Mouse (Mus musculus) kidney, postnatal 25 days (tissue): ENCODE measurements around the gene Esr1.

Experiments
- DNase-seq, 2 experiments: peaks; one replicate each; pipeline ENCODE4 v3.0.0; 2021; ENCODE audit warnings: mixed read lengths in 2 of 2

The Esr1 gene

DNA sequence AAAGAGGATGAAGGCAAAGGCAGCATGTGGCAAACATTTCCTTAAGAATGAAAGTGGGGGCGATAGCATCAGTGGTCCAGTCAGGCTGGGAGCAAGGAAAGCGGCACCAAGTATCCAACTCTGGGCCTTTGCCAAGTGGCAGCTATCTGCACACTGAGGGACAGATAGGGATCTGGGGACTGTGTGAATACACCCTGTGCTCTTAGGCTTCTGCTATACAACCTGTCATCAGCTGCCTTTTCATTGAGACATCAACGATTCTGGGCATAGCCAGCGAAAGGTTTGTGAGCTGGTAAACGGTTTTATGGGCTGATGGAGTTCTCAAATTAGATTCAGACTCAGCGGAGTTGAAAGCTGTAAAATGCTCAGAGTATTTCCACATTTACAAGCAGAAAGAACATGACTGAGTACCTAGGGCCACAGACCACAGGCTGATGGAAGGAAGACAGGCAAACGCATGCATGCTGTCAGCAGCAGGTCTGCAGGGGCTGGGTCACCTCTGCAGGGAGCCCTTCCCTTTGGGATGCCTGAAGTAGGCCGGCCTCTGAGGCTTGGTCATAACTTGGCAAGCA is 397.5 kb downstream of the Esr1 start:
- DNase-seq = no peak

DNA sequence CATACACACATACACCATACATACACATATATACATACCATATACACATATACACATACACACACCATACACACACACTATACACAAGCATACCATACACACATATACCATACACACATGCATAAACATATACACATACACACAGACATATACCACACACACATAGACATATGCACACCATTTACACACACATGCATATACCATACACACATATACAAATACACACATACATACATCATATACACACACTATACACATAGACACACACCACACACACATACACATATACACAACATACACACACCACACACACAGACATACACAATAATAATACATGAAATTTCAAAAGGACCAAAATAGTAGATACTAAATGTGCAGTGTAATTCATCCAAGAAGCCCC is 400.6 kb downstream of the Esr1 start:
- no peak for DNase-seq

DNA sequence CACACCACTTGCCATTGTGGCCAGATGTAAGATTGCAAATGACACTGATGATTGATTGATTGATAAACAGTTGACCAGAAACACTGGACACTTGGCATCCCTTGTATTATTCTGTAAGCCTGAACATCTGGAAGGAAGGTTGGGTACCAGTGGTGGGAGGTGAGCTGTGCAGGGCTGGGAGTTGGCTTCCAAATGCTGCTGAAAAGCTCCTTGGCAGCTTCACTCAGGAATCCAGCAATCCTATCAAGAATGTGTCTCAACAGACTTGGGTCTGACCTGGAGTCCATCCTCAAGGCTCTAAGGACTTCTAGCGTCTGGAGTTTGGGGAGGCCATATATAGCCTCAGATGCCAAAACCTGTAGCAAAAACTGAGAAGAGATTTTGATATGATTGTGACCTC is 403.6 kb downstream of the Esr1 start:
- DNase-seq = no peak

DNA sequence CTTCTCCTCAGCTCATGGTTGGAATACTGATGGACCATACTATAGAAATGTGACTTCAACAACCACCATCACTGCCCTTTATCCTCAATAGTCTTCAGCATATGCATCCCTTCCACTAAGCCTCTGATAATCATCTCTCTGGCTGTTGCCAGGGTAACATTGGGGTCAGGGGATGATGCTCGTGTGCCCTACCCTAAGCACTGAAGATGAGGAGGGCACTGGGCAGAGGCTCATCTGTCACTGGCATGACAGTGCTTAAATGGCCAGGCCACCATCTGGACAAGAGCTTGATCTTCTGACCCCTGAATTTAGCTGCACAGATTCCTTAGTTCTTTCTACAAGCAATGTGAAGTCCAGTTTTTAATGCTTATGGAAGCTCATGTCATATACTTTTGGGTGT is 405.8 kb downstream of the Esr1 start:
- no peak for DNase-seq

DNA sequence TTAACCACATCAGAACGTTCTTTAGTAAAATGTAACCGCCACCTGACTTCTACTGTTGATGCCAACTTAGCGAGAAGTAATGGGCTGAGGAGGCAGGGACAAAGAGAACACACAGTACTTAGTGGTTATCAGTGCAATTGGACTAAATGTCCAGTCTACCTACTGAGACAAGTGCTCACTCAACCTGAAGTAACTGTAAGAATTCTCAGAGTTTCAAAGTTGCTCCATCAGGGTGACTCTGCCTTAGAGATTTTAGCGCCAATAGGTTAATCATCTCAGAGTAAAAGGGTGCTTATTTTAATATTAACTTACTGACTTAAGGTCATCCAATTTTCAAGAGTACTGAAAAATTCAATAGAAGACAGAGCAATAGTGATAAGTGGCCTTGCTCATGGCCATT is 414.5 kb downstream of the Esr1 start:
- DNase-seq = no peak

DNA sequence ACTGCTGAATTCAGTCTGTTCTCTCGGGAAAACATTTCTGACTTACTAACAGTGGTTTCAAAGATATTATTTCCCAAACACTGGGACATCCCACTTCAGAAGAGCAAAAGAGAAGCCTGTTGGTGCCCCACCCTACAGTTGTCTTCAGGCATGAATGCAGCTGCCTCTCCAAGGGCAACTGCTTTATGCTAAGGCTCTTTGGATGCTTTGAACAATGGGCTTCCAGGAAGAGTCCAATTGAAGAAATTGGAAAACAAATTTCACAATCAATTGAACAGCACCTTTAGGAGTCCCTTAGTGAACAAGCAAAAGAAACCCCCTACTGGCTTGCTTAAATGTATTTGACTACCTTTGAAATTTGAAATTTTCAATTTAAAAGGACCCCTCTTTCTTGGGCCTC is 415.8 kb downstream of the Esr1 start:
- no peak for DNase-seq

DNA sequence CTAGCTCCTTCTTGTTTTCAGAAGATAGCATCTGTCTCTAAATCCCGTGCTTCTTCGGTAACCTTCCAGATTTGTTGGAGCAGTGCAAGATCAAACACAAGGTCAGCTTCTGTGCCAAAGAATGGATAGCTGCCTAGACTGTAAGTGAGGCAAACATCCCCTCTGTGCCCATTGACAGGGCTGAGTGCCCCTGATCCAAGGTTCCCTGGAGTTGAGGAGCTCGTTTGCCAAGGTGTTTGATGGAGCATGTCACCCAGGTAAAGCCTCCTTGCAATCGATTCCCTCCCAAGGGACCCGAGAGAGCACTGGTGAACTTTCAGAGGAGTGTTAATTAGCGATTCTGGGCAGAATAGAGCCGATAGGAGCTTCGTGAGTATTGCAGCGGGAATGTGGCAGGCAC is 416.9 kb downstream of the Esr1 start:
- DNase-seq = no peak

DNA sequence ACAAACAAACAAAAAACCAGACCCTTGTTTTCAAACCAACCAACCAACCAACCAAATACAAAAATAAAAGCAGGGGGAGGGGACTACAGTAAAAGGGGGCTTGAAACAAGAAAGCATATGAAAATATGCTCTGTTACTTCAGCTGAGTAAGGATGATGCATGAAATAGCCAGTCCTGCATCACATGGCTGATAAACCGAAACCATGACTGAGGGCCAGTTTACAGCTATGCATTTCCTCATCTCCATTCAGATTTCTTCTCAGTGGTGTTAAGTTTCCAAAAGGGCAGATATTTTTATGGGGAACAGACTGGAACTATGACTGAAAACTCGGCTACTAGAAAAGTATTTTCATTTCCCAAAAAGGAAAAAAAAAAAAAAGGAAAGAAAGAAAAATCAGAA is 417.8 kb downstream of the Esr1 start:
- no peak for DNase-seq

DNA sequence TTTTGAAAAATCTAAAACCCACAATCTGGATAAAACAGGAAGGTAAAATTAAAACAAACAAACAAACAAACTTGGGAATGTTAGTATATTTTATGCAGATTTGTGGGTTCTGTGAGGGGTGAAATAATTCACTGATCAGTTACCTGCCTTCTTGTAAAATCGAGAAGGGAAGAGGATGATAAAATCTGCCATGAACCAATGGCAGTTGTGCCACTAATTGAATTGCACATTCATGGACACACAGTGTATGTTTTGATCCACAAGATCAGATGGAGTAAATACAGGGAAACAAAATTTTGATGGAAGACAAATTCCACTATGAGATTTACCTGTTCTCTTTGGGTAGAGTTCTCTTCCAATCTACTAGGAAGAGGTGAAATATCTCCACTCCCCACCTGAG is 418.5 kb downstream of the Esr1 start:
- no peak for DNase-seq

DNA sequence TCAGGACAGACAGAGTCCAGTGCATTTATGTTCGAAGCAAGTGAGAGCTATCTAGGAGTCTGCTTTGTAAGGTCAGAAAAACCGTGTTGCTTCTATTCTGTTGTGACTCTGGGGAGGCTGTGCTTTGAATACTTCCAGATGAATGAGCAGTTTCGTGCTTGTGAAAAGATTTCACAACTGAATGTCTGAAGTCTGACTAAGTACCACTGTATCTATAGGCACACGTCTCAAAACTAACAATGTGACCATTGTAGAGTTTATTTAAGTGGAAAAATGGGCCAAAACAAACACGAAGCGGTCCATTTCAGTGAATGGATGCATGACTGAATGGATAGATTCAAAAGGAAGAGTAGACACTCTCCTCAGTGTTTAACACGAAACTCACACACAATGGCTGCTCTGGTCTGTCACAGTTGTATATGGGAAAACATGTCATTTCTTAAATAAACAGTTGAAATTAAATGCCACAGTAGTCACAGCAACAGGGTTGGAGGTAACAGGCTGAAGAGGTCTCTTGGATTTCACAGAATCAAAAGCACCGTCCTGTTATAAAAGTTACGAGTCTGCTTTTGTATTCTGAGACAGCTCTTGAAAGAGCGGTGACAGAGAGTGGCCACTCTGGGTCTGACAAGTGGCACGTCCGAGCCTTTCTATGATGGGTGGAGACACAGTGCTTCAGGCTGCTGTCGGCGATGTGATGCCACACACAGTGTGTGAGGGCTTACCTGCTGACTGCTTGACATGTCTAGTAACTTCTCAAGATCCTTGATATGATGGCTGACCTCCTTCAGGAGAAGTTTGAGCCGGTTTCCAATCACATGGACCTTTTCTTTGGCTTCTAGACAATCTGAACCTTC is 421.0 kb downstream of the Esr1 start:
- no peak for DNase-seq

DNA sequence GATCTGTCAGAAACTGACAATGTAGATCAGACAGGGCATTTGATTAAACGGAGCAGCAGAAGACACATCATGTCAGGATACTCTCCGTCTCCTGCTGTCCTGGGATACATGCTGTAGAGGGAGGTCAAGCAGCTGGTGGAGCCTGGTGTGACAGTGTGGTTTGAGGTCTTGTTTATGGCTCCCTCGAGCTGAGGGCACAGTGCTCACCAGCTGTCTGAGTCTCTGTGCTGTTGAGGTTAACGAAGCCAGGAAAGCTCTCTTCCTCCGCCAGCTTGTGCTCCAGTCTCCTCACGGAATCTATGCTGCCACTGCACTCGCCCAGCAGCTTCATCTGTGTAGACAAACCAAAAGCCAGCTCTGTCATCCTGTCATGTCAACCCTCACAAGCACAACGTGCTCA is 429.9 kb downstream of the Esr1 start:
- no peak for DNase-seq

DNA sequence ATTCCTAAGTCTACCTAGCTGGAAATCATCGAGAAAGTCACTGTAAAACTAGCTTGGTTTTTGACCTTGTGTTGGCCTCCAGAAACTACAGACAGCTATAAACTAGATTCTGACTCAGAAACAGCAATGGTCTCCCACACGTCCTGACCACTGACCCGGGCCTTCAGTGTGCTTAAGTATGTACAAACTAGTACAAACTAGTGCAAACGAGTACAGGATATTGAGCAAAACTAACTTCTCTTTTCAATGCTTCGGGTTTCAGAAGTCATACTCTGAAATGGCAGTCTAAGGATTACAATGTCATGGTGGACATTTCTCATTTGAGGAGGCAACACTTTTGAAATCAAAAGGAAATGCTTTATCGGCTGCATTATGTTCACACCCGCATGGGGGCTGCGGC is 433.1 kb downstream of the Esr1 start:
- DNase-seq = no peak

DNA sequence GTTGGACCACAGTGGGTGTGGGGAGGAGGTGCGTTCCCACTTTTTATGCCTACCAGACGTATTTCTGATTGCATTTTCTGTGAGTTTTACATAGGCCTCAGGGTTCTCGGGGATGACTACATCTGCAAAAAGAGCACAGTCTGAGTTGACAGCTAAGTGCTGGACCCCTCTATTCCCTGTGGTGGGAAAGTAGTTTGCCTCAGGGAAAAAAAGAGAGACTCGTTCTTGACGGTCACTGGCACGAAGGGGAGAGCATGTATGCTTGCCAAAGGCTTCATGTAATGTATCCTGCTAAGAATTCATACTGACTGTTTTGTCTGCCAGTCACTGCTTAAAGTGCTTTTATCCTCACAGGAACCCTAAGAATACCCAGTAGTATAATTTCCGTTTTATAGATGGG is 433.8 kb downstream of the Esr1 start:
- DNase-seq = no peak

DNA sequence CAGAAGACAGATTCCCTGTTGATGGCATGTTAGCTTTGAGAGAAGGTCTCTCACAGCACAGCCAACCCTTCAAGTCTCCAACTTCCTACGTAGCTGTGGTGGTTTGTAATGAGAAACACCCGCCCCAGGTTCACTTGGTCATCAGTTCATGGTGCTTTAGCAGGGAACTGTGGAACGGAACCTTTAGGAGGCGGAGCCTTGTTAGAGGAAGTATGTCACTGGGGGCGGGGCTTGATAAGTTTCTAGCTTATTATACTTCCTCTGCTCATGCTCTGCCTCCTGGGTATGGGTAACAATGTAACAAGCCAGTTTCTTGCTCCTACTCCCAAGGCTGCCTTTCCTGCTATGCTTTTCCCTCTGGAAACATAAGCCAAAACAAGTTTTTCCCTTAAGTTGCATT is 434.3 kb downstream of the Esr1 start:
- DNase-seq = no peak
